In the genomic region with DNA sequence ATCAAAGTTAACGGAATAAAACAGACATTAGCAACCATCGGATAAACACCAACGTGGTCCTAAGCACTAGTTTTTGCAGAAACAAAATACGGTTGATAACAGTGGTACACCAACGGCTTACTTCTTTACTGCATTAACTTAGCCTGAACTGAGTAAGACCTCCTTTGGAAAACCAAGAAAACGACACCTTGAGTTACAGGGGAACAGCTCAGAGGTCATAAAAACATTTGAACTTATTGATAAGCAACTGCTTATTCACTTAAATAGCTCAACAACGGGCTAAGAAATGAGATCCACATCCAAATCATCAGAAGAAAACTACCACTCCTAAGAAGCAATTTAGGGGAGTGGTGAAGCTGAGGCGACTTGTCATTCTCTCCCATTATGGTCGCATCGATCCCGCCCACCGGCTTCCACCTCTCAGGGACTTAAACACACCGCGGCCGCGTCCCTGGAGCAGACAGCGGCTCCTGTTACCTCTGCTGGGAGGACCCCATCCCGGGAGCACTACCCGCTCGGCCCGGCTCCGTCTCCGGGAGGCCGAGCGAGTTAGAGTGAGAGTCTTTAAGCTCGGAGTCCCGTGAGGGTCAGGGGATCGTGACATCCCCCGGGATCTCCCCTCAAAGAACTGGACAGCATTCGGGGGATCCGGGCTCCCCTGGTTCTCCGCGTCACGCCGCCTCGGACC, we compare ENCODE assay signal across 8 mouse cellular contexts. TPM values are rescaled to one million over a fixed set of nuclear protein-coding genes. Genes with fewer than 3 reads are reported as not detected.
DNase-seq lines count a peak whose midpoint lies in the region; ATAC-seq and TF ChIP-seq lines count a peak whose summit lies in the region.
"Not testable (repeated sequence)": the region's sequence is repeated elsewhere in the genome, so short reads cannot be mapped to it uniquely, and the experiment has no call there.

No protein-coding gene starts in this region.

- TF ChIP-seq POLR2A in MEL (IDR thresholded peaks at IDR 0.05; ENCODE audit: control insufficient read depth in 1 of 2, insufficient read depth in 1 of 2, low read depth in 1 of 2, low read length in 2 of 2, poor library complexity in 1 of 2); testis, adult 2 months (IDR thresholded peaks at IDR 0.05; ENCODE audit: control insufficient read depth, low read depth, low read length): not testable (repeated sequence)

- H3K9ac ChIP-seq in MEL (ENCODE audit: control insufficient read depth, low read depth, low read length, poor library complexity, severe bottlenecking) = peak overlapping the region; percentile 98
- H3K9ac ChIP-seq in hindbrain, embryonic 16.5 days (ENCODE audit: low read depth, low read length) = peak overlapping the region; percentile 84
- peak overlapping the region; percentile 91 for H3K9ac ChIP-seq in lung, postnatal 0 days (replicated peaks; ENCODE audit: low read depth)
- H3K9ac ChIP-seq in neural tube, embryonic 13.5 days = peak overlapping the region; percentile 89

- H3K9me3 ChIP-seq in MEL (replicated peaks; ENCODE audit: insufficient read depth, low read length); hindbrain, embryonic 16.5 days (ENCODE audit: control insufficient read depth, low read length); lung, postnatal 0 days (ENCODE audit: low read length); neural tube, embryonic 13.5 days: not testable (repeated sequence)

- H3K79me2 ChIP-seq in MEL (ENCODE audit: control insufficient read depth, insufficient read depth, low read length, poor library complexity) = peaks cover 48% of the 10 kb centered on the region

- peak; percentile 61 for ATAC-seq in common myeloid progenitor, adult 5-6 weeks (replicated peaks; ENCODE audit: low read depth, poor library complexity, severe bottlenecking)
- not testable (repeated sequence) for ATAC-seq in hindbrain, embryonic 16.5 days
- peak; percentile 29 for ATAC-seq in lung, postnatal 0 days
- peak; percentile 77 for ATAC-seq in neural tube, embryonic 13.5 days (ENCODE audit: low read depth)

- intact Hi-C loops in left cerebral cortex, adult 2 months (cut with DNase I) = not testable (repeated sequence)

- TF ChIP-seq CTCF in MEL (IDR thresholded peaks at IDR 0.05 in 2 of 3, conservative IDR thresholded peaks at IDR 0.05 in 1 of 3; ENCODE audit: control insufficient read depth in 1 of 3, insufficient read depth in 1 of 3, low read depth in 2 of 3, low read length in 3 of 3, poor library complexity in 1 of 3, severe bottlenecking in 1 of 3); left cerebral cortex, adult 2 months (IDR thresholded peaks at IDR 0.05); lung, postnatal 0 days (IDR thresholded peaks at IDR 0.05); testis, adult 2 months (IDR thresholded peaks at IDR 0.05; ENCODE audit: control insufficient read depth, insufficient read depth, insufficient replicate concordance, low read depth, low read length): not testable (repeated sequence)

- H3K4me3 ChIP-seq in MEL (ENCODE audit: control insufficient read depth in 1 of 2, insufficient read depth in 1 of 2, low read depth in 2 of 2, low read length in 2 of 2) = peak overlapping the region; percentile 87 to 98
- peak overlapping the region; percentile 80 for H3K4me3 ChIP-seq in hindbrain, embryonic 16.5 days (ENCODE audit: low read length)
- peak overlapping the region; percentile 72 for H3K4me3 ChIP-seq in left cerebral cortex, adult 2 months
- peak overlapping the region; percentile 85 for H3K4me3 ChIP-seq in lung, postnatal 0 days (ENCODE audit: low read depth, low read length)
- peak overlapping the region; percentile 65 for H3K4me3 ChIP-seq in neural tube, embryonic 13.5 days
- H3K4me3 ChIP-seq in testis, adult 2 months (ENCODE audit: control insufficient read depth, low read depth, low read length) = peak overlapping the region; percentile 94

- H3K36me3 ChIP-seq in MEL (ENCODE audit: control insufficient read depth in 1 of 2, insufficient read depth in 2 of 2, low read length in 2 of 2) = peaks cover 0 to 26% of the 10 kb centered on the region in 2 experiments; a peak in 2 of 4 replicates
- not testable (repeated sequence) for H3K36me3 ChIP-seq in hindbrain, embryonic 16.5 days (ENCODE audit: control insufficient read depth, insufficient read depth, low read length); lung, postnatal 0 days (ENCODE audit: insufficient read depth, low read length); neural tube, embryonic 13.5 days; testis, adult 2 months (ENCODE audit: control insufficient read depth, insufficient read depth, low read length)

- H3K27ac ChIP-seq in MEL (ENCODE audit: control insufficient read depth, low read depth, low read length) = peak overlapping the region; percentile 75
- peak overlapping the region; percentile 94 for H3K27ac ChIP-seq in hindbrain, embryonic 16.5 days (ENCODE audit: low read depth, low read length)
- peak overlapping the region; percentile 94 for H3K27ac ChIP-seq in left cerebral cortex, adult 2 months
- H3K27ac ChIP-seq in lung, postnatal 0 days (ENCODE audit: low read length) = peak overlapping the region; percentile 92
- peak overlapping the region; percentile 92 for H3K27ac ChIP-seq in neural tube, embryonic 13.5 days (replicated peaks)
- peak overlapping the region; percentile 89 for H3K27ac ChIP-seq in testis, adult 2 months (ENCODE audit: control insufficient read depth, insufficient read depth, low read depth, low read length)

- not testable (repeated sequence) for TF ChIP-seq RAD21 in MEL (IDR thresholded peaks at IDR 0.05; ENCODE audit: low read depth, low read length)

- not testable (repeated sequence) for TF ChIP-seq EP300 in MEL (IDR thresholded peaks at IDR 0.05; ENCODE audit: low read depth in 1 of 2, low read length in 2 of 2); lung, postnatal 0 days (IDR thresholded peaks at IDR 0.05)

- not testable (repeated sequence) for H3K27me3 ChIP-seq in MEL (ENCODE audit: control insufficient read depth in 1 of 2, insufficient read depth in 2 of 2, low read length in 2 of 2); hindbrain, embryonic 16.5 days (replicated peaks; ENCODE audit: control insufficient read depth, insufficient read depth, low read length); lung, postnatal 0 days (replicated peaks; ENCODE audit: insufficient read depth, low read length); neural tube, embryonic 13.5 days; testis, adult 2 months (ENCODE audit: control insufficient read depth, insufficient read depth, low read length)

- peaks cover 13 to 15% of the 10 kb centered on the region in 2 experiments for H3K4me1 ChIP-seq in MEL (ENCODE audit: control insufficient read depth in 1 of 2, insufficient read depth in 2 of 2, low read length in 2 of 2)
- peaks cover 14% of the 10 kb centered on the region for H3K4me1 ChIP-seq in hindbrain, embryonic 16.5 days (ENCODE audit: control insufficient read depth, insufficient read depth, low read depth, low read length)
- not testable (repeated sequence) for H3K4me1 ChIP-seq in lung, postnatal 0 days (ENCODE audit: insufficient read depth, low read depth, low read length); testis, adult 2 months (ENCODE audit: control insufficient read depth, insufficient read depth, low read length)
- H3K4me1 ChIP-seq in neural tube, embryonic 13.5 days (replicated peaks) = peaks cover 25% of the 10 kb centered on the region

- H3K4me2 ChIP-seq in hindbrain, embryonic 16.5 days (ENCODE audit: low read length) = peak overlapping the region; percentile 75
- H3K4me2 ChIP-seq in lung, postnatal 0 days (replicated peaks; ENCODE audit: low read depth, low read length) = peak overlapping the region; percentile 52
- peak overlapping the region; percentile 76 for H3K4me2 ChIP-seq in neural tube, embryonic 13.5 days

- 7% methylated on average over 17 of the region's 36 CpGs for WGBS in hindbrain, embryonic 16.5 days
- WGBS in lung, postnatal 0 days = 5% methylated on average over 18 of the region's 36 CpGs
- WGBS in neural tube, embryonic 13.5 days = 6% methylated on average over 29 of the region's 36 CpGs

- DNase-seq in MEL (ENCODE audit: low read depth, low spot score) = peak; percentile 62
- DNase-seq in frontal cortex, postnatal 14 days (ENCODE audit: low spot score in 2 of 2) = peak; percentile 41 to 49
- DNase-seq in left cerebral cortex, adult 2 months (ENCODE audit: extremely low spot score in 1 of 2, low spot score in 2 of 2) = peak; percentile 28 to 42
- peak; percentile 9 for DNase-seq in lung, postnatal 0 days (ENCODE audit: low spot score)

TF ChIP-seq in MEL, 35 proteins besides CTCF, POLR2A, EP300 and RAD21:
- TF ChIP-seq MYB (IDR thresholded peaks at IDR 0.05; ENCODE audit: low read depth, low read length) = peak; percentile 26; the same call in 1 of the 2 replicates

RNA-seq across cellular contexts. Expression of gene Ppp6c, which starts 0.8 kb away (rescaled TPM):
- total RNA-seq in MEL (2012; rRNA removed) = 34.9 and 37.7 TPM in 2 replicates
- 10 to 100 TPM in 1 of 2 experiments, not detected in 1; 43.1 TPM for polyA plus RNA-seq in MEL (2012; ENCODE audit: insufficient read depth in 1 of 2, insufficient read length in 2 of 2, low read depth in 1 of 2, low replicate concordance in 2 of 2, missing spikeins in 1 of 2)
- total RNA-seq in common myeloid progenitor, adult 5-6 weeks (2017) = 43.6 and 67.2 TPM in 2 replicates
- 65.2 and 69.3 TPM in 2 replicates for polyA plus RNA-seq in hindbrain, embryonic 16.5 days (2015; fragmentation: Nextera tagmentation; extraction: Ambion mirVana)
- total RNA-seq in left cerebral cortex, adult 2 months (2021) = 10 to 100 TPM; 63.2 to 67.5 TPM
- polyA plus RNA-seq in lung, postnatal 0 days (2015; fragmentation: Nextera tagmentation; extraction: Ambion mirVana) = 70.7 and 73.6 TPM in 2 replicates
- polyA plus RNA-seq in neural tube, embryonic 13.5 days (2015; fragmentation: Nextera tagmentation; extraction: Ambion mirVana) = 74.1 and 74.7 TPM in 2 replicates
- 28.4 and 37.4 TPM in 2 replicates for polyA plus RNA-seq in testis, adult 2 months (2012; rRNA removed)

RNA-seq across cellular contexts. Expression of gene Scai, which starts 34.9 kb away (rescaled TPM):
- 1.8 and 4.6 TPM in 2 replicates for total RNA-seq in MEL (2012; rRNA removed)
- 1 to 10 TPM in 1 of 2 experiments, not detected in 1; 4.6 TPM for polyA plus RNA-seq in MEL (2012; ENCODE audit: insufficient read depth in 1 of 2, insufficient read length in 2 of 2, low read depth in 1 of 2, low replicate concordance in 2 of 2, missing spikeins in 1 of 2)
- total RNA-seq in common myeloid progenitor, adult 5-6 weeks (2017) = 7.0 and 12.2 TPM in 2 replicates
- polyA plus RNA-seq in hindbrain, embryonic 16.5 days (2015; fragmentation: Nextera tagmentation; extraction: Ambion mirVana) = 15.2 and 17.5 TPM in 2 replicates
- 10 to 100 TPM; 51.1 to 65.4 TPM for total RNA-seq in left cerebral cortex, adult 2 months (2021)
- 2.7 and 3.8 TPM in 2 replicates for polyA plus RNA-seq in lung, postnatal 0 days (2015; fragmentation: Nextera tagmentation; extraction: Ambion mirVana)
- polyA plus RNA-seq in neural tube, embryonic 13.5 days (2015; fragmentation: Nextera tagmentation; extraction: Ambion mirVana) = 15.9 and 16.1 TPM in 2 replicates
- polyA plus RNA-seq in testis, adult 2 months (2012; rRNA removed) = 4.7 and 6.0 TPM in 2 replicates

Comparison
In these comparisons a context has a peak if more than half of its experiments do, and no peak if none do; other contexts are left out.
1. DNase-seq: peak in every context shown above with its lines; median percentile 62 in MEL; 45 in frontal cortex, postnatal 14 days; 35 in left cerebral cortex, adult 2 months; 9 in lung, postnatal 0 days.